Mouse (Mus musculus) cerebellum, adult 2 months (tissue): Measurements from ENCODE around the gene Gm21970. TPM values are rescaled to one million over a fixed set of nuclear protein-coding genes. Genes with fewer than 3 reads are reported as not detected.

ENCODE experiments used
- DNase-seq, 2 experiments: peaks; one replicate each; pipeline ENCODE4 v3.0.0; 2021
- H3K27ac ChIP-seq: fragments of 200-500 bp; 2 replicates; pipeline ENCODE4 v1.5.1; 2012; ENCODE audit warnings: low read length, control low read depth, inconsistent platforms; ENCODE audit not compliant: insufficient read depth
- H3K27me3 ChIP-seq: fragments of 200-500 bp; 2 replicates; pipeline ENCODE4 v1.6.1; 2012; ENCODE audit warnings: inconsistent platforms, mild to moderate bottlenecking, low read length, moderate library complexity; ENCODE audit not compliant: control insufficient read depth, insufficient read depth
- H3K4me1 ChIP-seq: fragments of 200-500 bp; 2 replicates; pipeline ENCODE4 v1.6.1; 2011; ENCODE audit warnings: low read length; ENCODE audit not compliant: control insufficient read depth, insufficient read depth
- H3K4me3 ChIP-seq: fragments of 200-500 bp; replicated peaks from 2 replicates; pipeline ENCODE3; 2011; ENCODE audit warnings: mild to moderate bottlenecking, low read depth, low read length, control low read depth; ENCODE audit not compliant: insufficient read depth
- CTCF ChIP-seq: fragments of 200-500 bp; IDR thresholded peaks from 2 replicates; pipeline ENCODE4 v1.5.1; 2011; ENCODE audit warnings: low read depth, mild to moderate bottlenecking, control low read depth, low read length, moderate library complexity, borderline replicate concordance; ENCODE audit not compliant: insufficient read depth
- POLR2A ChIP-seq: fragments of 200-500 bp; IDR thresholded peaks from 2 replicates; pipeline ENCODE4 v1.6.1; 2011; ENCODE audit warnings: low read length, control low read depth, borderline replicate concordance; ENCODE audit not compliant: insufficient read depth
- WGBS: fragments of 180-500 bp; shearing (Covaris S2); methylation state at CpG from one replicate; pipeline ENCODE4 v1.1.7; 2018; 5-methylcytosine and 5-hydroxymethylcytosine counted together
- polyA plus RNA-seq: library from polyadenylated mRNA; depleted of rRNA; stranded (reverse); fragments of >200 nt; gene quantifications from 2 replicates; pipeline ENCODE4 v1.2.3, GENCODE M21; 2012

Gene Gm21970
- polyA plus RNA-seq, 1 experiment = not detected

DNA sequence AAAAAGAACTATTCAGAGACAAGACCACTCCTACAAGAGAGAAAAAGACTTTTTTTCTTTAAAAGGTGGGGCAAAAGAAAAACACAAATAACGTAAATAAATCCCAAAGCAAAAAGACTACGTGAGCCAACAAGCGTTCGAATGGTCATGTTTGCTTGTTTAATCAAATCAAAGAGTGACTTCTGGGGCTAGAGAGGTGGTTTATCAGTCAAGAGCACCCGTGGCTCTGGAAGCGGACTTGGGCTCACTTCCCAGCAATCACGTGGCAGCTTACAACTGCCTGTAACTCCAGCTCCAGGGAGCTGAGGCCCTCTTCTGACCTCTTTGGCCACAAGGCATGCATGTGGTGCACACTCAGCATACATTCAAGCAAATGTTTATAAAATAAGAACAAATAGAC, 49.8 kb downstream of the Gm21970 start:
- no peaks in the 10 kb centered on the region for H3K27me3 ChIP-seq
- H3K4me1 ChIP-seq = no peaks in the 10 kb centered on the region
- TF ChIP-seq POLR2A = no peak
- TF ChIP-seq CTCF = no peak
- no peak for DNase-seq
- 43% methylated on average over 7 of the region's 7 CpGs for WGBS
- no peak overlapping the region for H3K4me3 ChIP-seq
- H3K27ac ChIP-seq = no peak overlapping the region

GRCm38 (mm10) chr16:91441811-91442240, 50.3 kb downstream of the Gm21970 start:
- H3K27ac ChIP-seq = no peak overlapping the region
- WGBS = 86% methylated on average over 7 of the region's 7 CpGs
- no peak for DNase-seq
- H3K4me1 ChIP-seq = no peaks in the 10 kb centered on the region
- no peaks in the 10 kb centered on the region for H3K27me3 ChIP-seq
- no peak overlapping the region for H3K4me3 ChIP-seq
- TF ChIP-seq CTCF = no peak
- TF ChIP-seq POLR2A = no peak

GRCm38 (mm10) chr16:91442446-91442845, 50.9 kb downstream of the Gm21970 start:
- DNase-seq = no peak
- Histone ChIP-seq H3K4me1 (no peaks in the 10 kb centered on the region), H3K27ac (no peak overlapping the region), H3K27me3 (no peaks in the 10 kb centered on the region), H3K4me3 (no peak overlapping the region)
- no peak for TF ChIP-seq POLR2A
- TF ChIP-seq CTCF = no peak
- 65% methylated on average over 4 of the region's 4 CpGs for WGBS

GRCm38 (mm10) chr16:91443211-91443611, 51.7 kb downstream of the Gm21970 start:
- DNase-seq = no peak
- Histone ChIP-seq H3K27me3 (no peaks in the 10 kb centered on the region), H3K4me3 (no peak overlapping the region), H3K4me1 (no peaks in the 10 kb centered on the region), H3K27ac (no peak overlapping the region)
- TF ChIP-seq POLR2A (no peak), CTCF (no peak)
- 83% methylated on average over 8 of the region's 8 CpGs for WGBS

DNA sequence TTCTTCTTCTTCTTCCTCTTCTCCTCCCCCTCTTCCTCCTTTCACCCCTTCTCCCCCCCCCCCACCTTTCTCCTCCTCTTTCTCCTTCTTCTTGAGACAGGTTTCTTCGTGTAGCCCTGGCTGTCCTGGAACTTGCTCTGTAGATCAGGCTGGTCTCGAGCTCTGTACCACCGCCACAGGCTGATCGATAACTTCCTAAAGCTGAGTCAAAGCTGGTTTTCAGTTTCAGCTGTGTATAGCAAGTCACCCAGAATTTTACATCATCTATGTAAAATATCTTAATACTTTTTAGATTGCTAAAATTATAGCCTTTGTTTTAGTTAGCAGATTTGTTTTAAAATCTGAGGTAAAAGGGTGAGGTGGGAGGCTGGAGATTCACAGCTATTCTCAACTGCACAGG, 53.3 kb downstream of the Gm21970 start:
- DNase-seq = no peak
- TF ChIP-seq CTCF (no peak), POLR2A (no peak)
- Histone ChIP-seq H3K27me3 (no peaks in the 10 kb centered on the region), H3K4me3 (no peak overlapping the region), H3K4me1 (no peaks in the 10 kb centered on the region), H3K27ac (no peak overlapping the region)
- 81% methylated on average over 4 of the region's 4 CpGs for WGBS

DNA sequence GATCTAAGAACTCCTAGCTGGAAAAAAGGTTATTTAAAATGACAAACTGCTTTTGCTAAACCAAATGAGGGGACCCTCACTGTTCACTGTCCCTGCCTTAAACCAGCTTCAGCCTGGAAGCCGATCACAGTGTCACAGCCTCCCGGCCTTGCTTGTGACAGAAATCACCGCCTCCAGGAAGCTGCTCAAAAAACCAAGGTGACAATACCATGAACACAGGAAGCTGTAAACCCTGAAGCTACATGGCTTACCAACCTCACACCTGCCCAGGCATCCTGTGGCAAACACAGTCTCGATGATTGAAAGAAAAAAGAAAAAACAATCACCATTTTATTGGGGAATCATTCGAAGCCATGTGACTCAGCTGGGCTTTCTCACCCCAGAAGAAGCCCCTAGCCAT, 54.0 kb downstream of the Gm21970 start:
- no peak overlapping the region for H3K4me3 ChIP-seq
- DNase-seq = no peak
- TF ChIP-seq CTCF (no peak), POLR2A (no peak)
- H3K27me3 ChIP-seq = no peaks in the 10 kb centered on the region
- H3K27ac ChIP-seq = no peak overlapping the region
- H3K4me1 ChIP-seq = no peaks in the 10 kb centered on the region
- 83% methylated on average over 5 of the region's 5 CpGs for WGBS

DNA sequence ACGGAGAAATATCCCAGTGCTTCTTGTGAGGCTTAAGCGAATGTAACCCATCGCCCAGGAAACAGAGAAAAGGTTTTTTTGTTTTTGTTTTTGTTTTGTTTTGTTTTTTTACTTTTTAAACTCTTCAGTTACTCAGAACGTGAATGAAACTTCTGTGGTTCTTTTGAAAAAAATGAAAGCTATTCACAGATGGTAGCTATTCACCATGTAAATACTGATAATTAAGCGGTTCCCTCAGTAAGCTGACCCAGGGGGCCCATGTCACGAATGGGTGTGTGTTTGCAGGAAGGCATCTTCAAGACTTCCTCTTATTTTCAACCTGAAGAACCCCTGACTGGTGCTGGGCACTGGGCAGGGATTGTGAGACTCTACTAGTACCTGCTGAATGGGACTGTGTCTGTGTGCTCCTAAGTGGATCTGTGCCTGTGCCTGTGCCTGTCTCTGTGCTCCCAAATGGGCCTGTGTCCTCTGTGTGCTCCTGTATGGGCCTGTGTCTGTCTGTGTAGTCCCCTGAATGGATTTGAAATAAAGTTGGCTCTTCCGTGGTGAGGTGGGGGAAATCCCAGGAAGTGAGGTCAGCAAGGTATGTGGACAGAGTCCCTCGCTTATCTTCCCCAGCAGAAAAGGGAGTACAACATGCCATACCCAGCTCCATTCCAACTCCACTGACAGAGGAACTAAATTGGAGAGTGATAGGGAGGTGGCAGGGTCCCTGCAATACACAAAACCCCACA, 55.4 kb downstream of the Gm21970 start:
- Histone ChIP-seq H3K4me3 (no peak overlapping the region), H3K27ac (no peak overlapping the region), H3K4me1 (no peaks in the 10 kb centered on the region), H3K27me3 (no peaks in the 10 kb centered on the region)
- DNase-seq = no peak
- WGBS = 81% methylated on average over 8 of the region's 8 CpGs
- no peak for TF ChIP-seq CTCF
- no peak for TF ChIP-seq POLR2A

GRCm38 (mm10) chr16:91447512-91447900, 56.0 kb downstream of the Gm21970 start:
- H3K27ac ChIP-seq = no peak overlapping the region
- no peaks in the 10 kb centered on the region for H3K27me3 ChIP-seq
- 59% methylated on average over 6 of the region's 6 CpGs for WGBS
- no peak overlapping the region for H3K4me3 ChIP-seq
- DNase-seq = no peak
- no peaks in the 10 kb centered on the region for H3K4me1 ChIP-seq
- TF ChIP-seq POLR2A (no peak), CTCF (no peak)

DNA sequence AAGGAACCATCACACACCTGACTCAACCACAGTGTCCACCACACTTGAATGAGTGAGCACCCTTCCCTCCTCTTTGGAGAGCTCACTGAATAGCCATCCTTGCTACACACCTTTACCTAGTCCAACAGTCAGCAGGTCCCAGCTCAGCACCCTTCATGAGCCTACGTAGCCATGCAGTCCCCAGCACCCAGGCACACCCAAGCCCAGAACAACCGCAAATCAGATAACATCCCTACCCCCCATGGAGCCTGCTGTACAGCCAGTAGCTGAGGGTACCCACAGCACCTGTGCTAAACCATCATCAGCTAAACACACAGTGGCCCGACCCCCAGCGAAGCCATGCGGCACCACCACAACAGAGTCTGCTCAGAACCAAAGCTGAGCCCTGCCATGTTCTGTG, 56.6 kb downstream of the Gm21970 start:
- H3K4me1 ChIP-seq = no peaks in the 10 kb centered on the region
- no peak overlapping the region for H3K27ac ChIP-seq
- WGBS = 91% methylated on average over 5 of the region's 5 CpGs
- TF ChIP-seq CTCF = no peak
- no peak for TF ChIP-seq POLR2A
- H3K27me3 ChIP-seq = no peaks in the 10 kb centered on the region
- H3K4me3 ChIP-seq = no peak overlapping the region
- no peak for DNase-seq
